In the genomic region with DNA sequence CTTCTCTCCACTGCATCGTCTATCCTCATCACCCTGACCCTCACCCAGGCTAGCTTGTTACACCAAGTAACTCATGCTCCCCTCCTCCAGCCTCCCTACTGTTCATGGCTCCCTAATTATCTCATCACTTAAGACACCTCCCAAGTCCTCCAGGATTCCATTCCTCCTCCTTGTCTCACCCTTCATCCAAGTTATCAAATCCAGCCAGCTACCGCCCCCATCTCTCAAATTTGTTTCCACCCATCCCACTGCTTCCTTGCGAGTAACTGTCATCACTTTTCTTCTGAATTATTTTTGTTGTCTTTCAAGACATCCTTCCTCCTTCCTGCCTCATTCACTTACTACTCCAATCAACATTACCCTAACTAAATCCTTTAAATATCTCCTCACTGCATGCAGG, we compare ENCODE assay signal across 31 mouse cellular contexts.
"Had no signal": no experiment of that assay in that cellular context is flagged by ENCODE, and none has a peak within 500 bp of the region (broad histone marks: within the 10 kb centered on the region; RNA-seq: fewer than 3 reads in every experiment).

No protein-coding gene starts in this region.

- ATAC-seq: liver, embryonic 12.5 days; liver, postnatal 0 days; lung, postnatal 0 days; midbrain, embryonic 13.5 days; midbrain, embryonic 15.5 days; midbrain, embryonic 16.5 days had no signal

- H3K27me3 ChIP-seq: limb, embryonic 12.5 days; limb, embryonic 13.5 days; limb, embryonic 15.5 days; liver, embryonic 12.5 days; liver, embryonic 13.5 days; liver, embryonic 15.5 days; lung, embryonic 15.5 days; midbrain, embryonic 12.5 days; midbrain, embryonic 13.5 days; midbrain, embryonic 15.5 days had no signal

- H3K9me3 ChIP-seq: limb, embryonic 10.5 days; limb, embryonic 12.5 days; limb, embryonic 13.5 days; limb, embryonic 15.5 days; liver, embryonic 12.5 days; liver, embryonic 13.5 days; liver, embryonic 15.5 days; lung, embryonic 15.5 days; megakaryocyte, embryonic 14.5 days; midbrain, embryonic 10.5 days; midbrain, embryonic 12.5 days; midbrain, embryonic 13.5 days; midbrain, embryonic 15.5 days had no signal

- H3K4me3 ChIP-seq: limb, embryonic 10.5 days; limb, embryonic 12.5 days; limb, embryonic 13.5 days; limb, embryonic 15.5 days; liver, embryonic 12.5 days; liver, embryonic 13.5 days; liver, embryonic 15.5 days; lung, embryonic 15.5 days; megakaryocyte, embryonic 14.5 days; midbrain, embryonic 10.5 days; midbrain, embryonic 12.5 days; midbrain, embryonic 13.5 days; midbrain, embryonic 15.5 days; myocyte had no signal

- H3K36me3 ChIP-seq: limb, embryonic 10.5 days; limb, embryonic 12.5 days; limb, embryonic 13.5 days; limb, embryonic 15.5 days; liver, embryonic 12.5 days; liver, embryonic 13.5 days; liver, embryonic 15.5 days; lung, embryonic 15.5 days; midbrain, embryonic 10.5 days; midbrain, embryonic 12.5 days; midbrain, embryonic 13.5 days; midbrain, embryonic 15.5 days had no signal

- H3K4me2 ChIP-seq: limb, embryonic 12.5 days; limb, embryonic 13.5 days; limb, embryonic 15.5 days; liver, embryonic 11.5 days; liver, embryonic 12.5 days; liver, embryonic 13.5 days; liver, embryonic 15.5 days; lung, embryonic 14.5 days; lung, embryonic 15.5 days; midbrain, embryonic 11.5 days; midbrain, embryonic 12.5 days; midbrain, embryonic 13.5 days; midbrain, embryonic 15.5 days had no signal

- DNase-seq: left cerebral cortex, postnatal 4 days; liver; liver, embryonic 13.5 days; liver, postnatal 0 days; lung, adult 18-20 months; lung, adult 2 months; lung, postnatal 10 days; lung, postnatal 14 days; lung, postnatal 36 days; lung, postnatal 4 days; midbrain, embryonic 14.5 days had no signal

- H3K27ac ChIP-seq: limb, embryonic 10.5 days; limb, embryonic 12.5 days; limb, embryonic 13.5 days; limb, embryonic 15.5 days; liver, embryonic 12.5 days; liver, embryonic 13.5 days; liver, embryonic 14.5 days; liver, embryonic 15.5 days; lung, embryonic 15.5 days; macrophage; midbrain, embryonic 10.5 days; midbrain, embryonic 12.5 days; midbrain, embryonic 13.5 days; midbrain, embryonic 15.5 days had no signal

- H3K4me1 ChIP-seq: limb, embryonic 10.5 days; limb, embryonic 12.5 days; limb, embryonic 13.5 days; limb, embryonic 15.5 days; liver, embryonic 12.5 days; liver, embryonic 13.5 days; liver, embryonic 15.5 days; lung, embryonic 15.5 days; megakaryocyte, embryonic 14.5 days had no signal

- H3K9ac ChIP-seq: limb, embryonic 12.5 days; limb, embryonic 13.5 days; limb, embryonic 15.5 days; liver, embryonic 12.5 days; liver, embryonic 13.5 days; liver, embryonic 14.5 days; liver, embryonic 15.5 days; liver, postnatal 0 days; lung, embryonic 14.5 days; lung, embryonic 15.5 days; midbrain, embryonic 12.5 days; midbrain, embryonic 13.5 days; midbrain, embryonic 15.5 days had no signal
